Comparison of ENCODE assay signal across 1 mouse cellular context in genomic region chr4:141572668-141573358, GRCm38 (mm10).
TF ChIP-seq lines count a peak whose summit lies in the region.

No protein-coding gene starts in this region.

TF ChIP-seq in ES-E14, 5 proteins besides CTCF, POLR2A, EP300 and RAD21 (continued from another document):
- TF ChIP-seq ZC3H11A (IDR thresholded peaks at IDR 0.05; ENCODE audit: borderline replicate concordance, low read depth, low read length) (no peak), MAFK (IDR thresholded peaks at IDR 0.05; ENCODE audit: insufficient read depth, low read depth, low read length) (no peak), HCFC1 (IDR thresholded peaks at IDR 0.05; ENCODE audit: borderline replicate concordance, insufficient read depth, low read length) (no peak), ZNF384 (IDR thresholded peaks at IDR 0.05; ENCODE audit: low read depth, low read length) (no peak)
